Mouse (Mus musculus) adrenal gland, postnatal 36 days (tissue): ENCODE results near the gene Scfd2. TPM values are rescaled to one million over a fixed set of nuclear protein-coding genes. Genes with fewer than 3 reads are reported as not detected.
A peak's percentile ranks its signal among the peaks of the same experiment; 100 is the strongest.

Experiments
- DNase-seq, 2 experiments: peaks; one replicate each; pipeline ENCODE4 v3.0.0; 2021; ENCODE audit warnings: mixed read lengths in 1 of 2
- total RNA-seq, 2 experiments: library from RNA; stranded (reverse); gene quantifications; 2 replicates each; pipeline ENCODE4 v1.2.3; 2021

The Scfd2 gene
- total RNA-seq, 2 experiments from 2014 or later, result 17.8 to 22.9 TPM

DNA sequence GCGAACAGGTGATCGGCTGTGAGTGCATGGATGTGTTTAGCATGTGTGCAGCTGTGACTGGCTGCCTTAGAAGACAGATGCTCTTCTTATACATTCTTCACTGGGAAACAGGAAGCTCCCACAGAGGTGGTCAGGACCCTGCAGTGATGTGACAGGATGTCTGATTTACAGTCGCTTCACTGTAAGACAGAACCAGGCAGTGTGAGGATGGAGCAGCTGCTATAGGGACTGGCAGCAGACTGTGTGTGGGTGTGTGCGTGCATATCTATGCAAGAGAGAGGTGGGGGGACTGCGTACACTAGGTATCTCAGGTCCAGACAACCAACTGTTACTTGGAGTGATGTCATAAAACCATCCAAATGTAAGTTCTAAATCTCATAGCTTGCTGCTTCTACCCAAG, 254.3 kb downstream of the Scfd2 start:
- no peak for DNase-seq

- DNase-seq, result no peak
These were observed 258.2 kb downstream of the Scfd2 start for GRCm38 (mm10) chr5:74273313-74273712.

GRCm38 (mm10) chr5:74267736-74268369, 263.7 kb downstream of the Scfd2 start:
- DNase-seq, result no peak

GRCm38 (mm10) chr5:74267196-74267595, 264.4 kb downstream of the Scfd2 start:
- peak in 1 of 2 experiments; percentile 41 for DNase-seq

- no peak for DNase-seq
These were observed 265.1 kb downstream of the Scfd2 start for GRCm38 (mm10) chr5:74266476-74266819.

- DNase-seq, result no peak
These were observed 265.7 kb downstream of the Scfd2 start for GRCm38 (mm10) chr5:74265601-74266475.

DNA sequence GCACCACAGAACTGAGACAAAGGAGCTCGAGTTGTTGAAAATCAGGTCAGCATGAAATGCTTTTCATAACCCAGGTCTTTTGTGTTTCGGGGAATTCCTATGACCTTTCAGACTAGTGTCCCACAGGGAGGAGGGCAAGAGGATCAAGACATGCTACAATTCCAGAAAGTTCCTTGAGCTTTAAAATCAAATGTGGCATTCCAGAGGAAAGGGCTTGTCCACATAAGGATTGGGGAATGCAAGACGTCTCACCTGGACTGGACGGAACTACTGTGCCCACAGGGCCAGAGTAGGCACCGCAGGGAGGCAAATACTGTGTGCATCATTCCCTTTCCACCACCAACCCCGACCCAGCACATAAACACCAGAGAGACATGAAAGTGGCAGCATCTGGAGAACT, 266.4 kb downstream of the Scfd2 start:
- DNase-seq, result no peak

- peak in 1 of 2 experiments; percentile 28 for DNase-seq
These were observed 267.0 kb downstream of the Scfd2 start for GRCm38 (mm10) chr5:74264541-74264940.

GRCm38 (mm10) chr5:74261016-74261415, 270.5 kb downstream of the Scfd2 start:
- DNase-seq, result no peak

DNA sequence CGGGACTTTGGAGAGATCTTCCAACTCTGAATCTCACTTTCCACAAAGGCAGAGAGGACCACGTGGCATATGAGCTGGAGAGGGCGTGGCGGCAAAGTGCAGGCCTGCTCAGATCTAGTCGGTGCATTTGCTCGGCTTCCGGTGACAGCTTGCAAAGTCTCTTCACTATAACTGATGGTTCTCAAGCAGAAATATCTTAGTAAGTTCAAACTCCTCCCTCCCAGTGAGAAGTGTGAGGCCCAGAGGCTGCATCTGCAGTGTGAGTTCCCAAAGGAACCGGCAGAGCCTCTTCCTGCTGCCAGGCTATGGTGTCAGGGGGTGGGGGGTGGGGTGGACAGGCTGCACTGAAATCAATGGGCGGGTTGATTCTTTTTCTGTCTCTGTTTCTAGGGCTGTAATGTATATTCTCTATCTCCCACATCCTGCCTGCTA, 271.2 kb downstream of the Scfd2 start:
- DNase-seq, result no peak

- no peak for DNase-seq
These were observed 274.9 kb downstream of the Scfd2 start for GRCm38 (mm10) chr5:74256705-74257104.

- DNase-seq, result no peak
These were observed 276.6 kb downstream of the Scfd2 start for GRCm38 (mm10) chr5:74254996-74255395.

- no peak for DNase-seq
These were observed 277.7 kb downstream of the Scfd2 start for GRCm38 (mm10) chr5:74253724-74254328.

DNA sequence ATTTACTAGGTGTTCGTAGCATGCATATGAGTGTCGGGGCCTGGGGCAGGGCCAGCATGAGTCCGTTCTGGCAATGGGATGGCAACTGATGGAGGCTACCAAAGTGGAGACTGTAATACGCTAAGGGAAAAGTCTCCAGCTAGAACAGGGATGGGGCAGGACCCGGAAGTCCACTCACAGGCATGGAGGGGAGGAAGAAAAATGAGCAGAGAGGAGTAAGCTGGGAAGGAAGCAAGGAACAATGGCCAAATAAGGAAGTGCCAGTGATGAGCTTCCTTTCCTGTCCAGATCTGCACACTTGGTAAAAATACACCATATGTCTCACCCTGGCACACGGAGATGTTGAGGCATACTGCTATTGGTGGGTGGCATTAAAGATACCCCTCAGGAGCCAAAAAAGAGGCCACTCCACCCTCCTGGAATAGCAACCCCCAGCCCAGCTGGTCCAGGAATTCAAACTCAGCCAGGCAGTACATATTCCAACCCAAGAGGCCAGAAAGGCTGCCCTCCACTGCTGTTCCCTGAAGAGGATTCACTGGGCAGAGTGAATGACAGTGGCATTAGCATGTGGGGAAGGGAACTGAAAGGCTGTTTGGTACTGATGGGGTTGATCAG, 278.8 kb downstream of the Scfd2 start:
- DNase-seq, result no peak

GRCm38 (mm10) chr5:74250947-74251346, 280.6 kb downstream of the Scfd2 start:
- no peak for DNase-seq

- no peak for DNase-seq
These were observed 281.3 kb downstream of the Scfd2 start for GRCm38 (mm10) chr5:74250308-74250707.

DNA sequence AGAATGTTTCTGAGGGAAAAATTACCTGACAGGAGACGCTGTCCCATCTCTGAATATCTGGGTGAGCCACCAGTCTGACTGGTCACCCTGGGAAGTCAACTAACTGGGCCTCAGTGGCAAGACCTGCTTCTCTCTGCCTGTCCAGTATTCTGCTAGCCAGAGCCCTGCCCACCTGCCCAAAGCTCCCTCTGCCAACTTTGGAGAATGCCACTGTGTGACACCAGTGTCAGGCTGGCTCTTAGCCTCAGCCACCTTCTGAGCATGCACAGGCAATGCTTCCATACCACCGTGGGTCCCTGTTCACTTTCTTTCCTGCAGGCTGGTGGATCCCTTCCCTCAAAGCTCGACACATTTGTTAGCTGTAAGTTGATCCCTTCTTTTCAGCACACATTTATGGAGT, 281.8 kb downstream of the Scfd2 start:
- DNase-seq, result no peak

DNA sequence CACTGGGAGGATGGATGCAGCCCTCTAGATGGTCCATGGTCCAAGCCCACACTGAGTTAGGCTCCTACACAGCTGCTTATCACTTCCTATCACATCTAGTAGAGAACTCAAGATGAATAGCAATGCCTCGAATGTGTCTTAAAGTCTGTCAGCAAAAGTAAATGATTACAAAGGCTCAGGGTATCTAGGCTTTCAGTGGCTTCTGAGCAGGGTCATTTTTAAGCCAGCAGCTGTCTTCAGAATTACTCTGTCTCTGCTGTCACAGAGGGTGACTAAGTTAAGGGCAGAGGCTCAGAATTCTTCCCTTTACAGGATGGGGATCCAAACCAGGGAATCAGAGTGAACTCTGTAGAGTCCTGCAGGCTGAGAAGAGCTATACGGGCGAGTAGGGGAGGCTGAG, 284.6 kb downstream of the Scfd2 start:
- DNase-seq, result no peak

DNA sequence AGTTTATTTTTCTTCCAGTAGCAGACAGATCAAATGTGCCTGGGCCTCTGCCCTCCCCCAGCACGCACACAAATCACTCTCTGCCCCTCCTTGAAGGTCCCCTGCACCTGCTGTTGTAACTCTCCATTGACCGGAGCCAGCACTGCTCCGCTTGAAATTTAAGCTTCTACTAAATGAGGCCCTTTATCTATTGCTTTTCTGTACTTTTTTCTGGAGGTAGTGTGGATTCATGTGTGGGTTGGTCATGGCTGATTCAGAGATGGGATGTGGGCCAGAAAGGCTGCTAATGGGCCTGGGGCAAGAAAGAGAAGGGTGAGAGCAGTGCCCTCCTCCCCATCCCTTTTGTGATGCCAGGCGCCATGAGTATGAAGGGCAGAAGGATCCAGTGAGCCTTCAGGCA, 285.1 kb downstream of the Scfd2 start:
- DNase-seq, result peak in 1 of 2 experiments; percentile 13

DNA sequence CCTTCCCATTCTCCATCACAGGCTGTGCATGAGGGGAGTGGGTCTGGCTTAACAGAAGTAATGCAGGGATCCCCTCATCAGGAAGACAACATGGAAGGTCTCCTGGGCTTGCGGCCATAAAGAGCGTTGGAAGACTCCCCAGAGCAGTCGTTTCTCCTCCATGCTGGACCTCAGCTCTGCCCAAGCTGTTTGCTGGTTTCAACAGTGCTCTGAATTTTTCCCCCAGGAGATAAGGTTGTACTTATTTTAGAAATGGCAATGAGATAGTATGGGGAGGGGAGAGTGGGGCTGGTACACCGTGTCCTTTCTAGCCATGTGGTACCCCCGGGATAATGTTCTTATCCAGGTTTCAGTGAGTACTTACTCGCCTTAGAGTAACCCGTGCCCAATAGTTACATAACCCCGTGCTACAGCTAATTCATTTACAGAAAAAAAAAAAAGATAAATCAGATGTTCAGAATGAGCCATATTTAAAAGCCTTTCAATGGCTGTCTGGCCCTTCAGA, 285.9 kb downstream of the Scfd2 start:
- DNase-seq, result no peak

GRCm38 (mm10) chr5:74244406-74245019, 287.0 kb downstream of the Scfd2 start:
- DNase-seq, result no peak

DNA sequence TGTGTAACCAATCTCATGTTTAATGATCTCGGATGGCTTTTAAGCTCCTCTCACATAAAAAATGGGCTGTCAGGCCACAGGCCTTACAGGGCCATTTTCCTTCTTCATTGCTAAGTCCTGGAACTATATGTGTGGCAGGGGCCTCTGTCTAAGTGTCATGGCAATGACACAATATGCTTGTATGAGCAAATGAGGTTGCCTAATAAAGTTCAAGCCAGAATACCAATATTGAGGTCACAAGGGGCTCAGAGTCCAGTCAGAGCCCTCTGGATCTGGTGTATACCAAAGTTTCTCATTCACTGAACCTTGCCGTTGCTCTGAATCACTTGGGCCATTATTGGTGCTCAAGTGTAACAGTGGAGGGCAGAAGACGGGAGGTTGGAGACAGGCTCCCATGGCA, 288.9 kb downstream of the Scfd2 start:
- no peak for DNase-seq
